9 mouse cellular contexts compared by ENCODE assay signal in genomic region chrX:112903631-112904410, GRCm38 (mm10).
DNase-seq lines count a peak whose midpoint lies in the region; ATAC-seq and TF ChIP-seq lines count a peak whose summit lies in the region.
"Had no signal": no experiment of that assay in that cellular context is flagged by ENCODE, and none has a peak within 500 bp of the region (broad histone marks: within the 10 kb centered on the region; RNA-seq: fewer than 3 reads in every experiment).

No protein-coding gene starts in this region.

- TF ChIP-seq EP300 in CH12.LX (IDR thresholded peaks at IDR 0.05; ENCODE audit: low read length): no peak

- no peak for TF ChIP-seq POLR2A in CH12.LX (IDR thresholded peaks at IDR 0.05; ENCODE audit: low read depth, low read length)

- no peaks in the 10 kb centered on the region for H3K79me2 ChIP-seq in CH12.LX (replicated peaks; ENCODE audit: control insufficient read depth, extremely low read depth, insufficient read depth, poor library complexity, severe bottlenecking)

- H3K9me3 ChIP-seq in kidney, embryonic 15.5 days (replicated peaks): no peaks in the 10 kb centered on the region
- no peaks in the 10 kb centered on the region for H3K9me3 ChIP-seq in CH12.LX (replicated peaks; ENCODE audit: low read length)

- TF ChIP-seq RAD21 in CH12.LX (IDR thresholded peaks at IDR 0.05; ENCODE audit: low read depth, low read length): peak; percentile 57

- peak; percentile 1 for DNase-seq in adrenal gland, postnatal 10 days
- no peak for DNase-seq in adrenal gland, adult 2 months
- DNase-seq in kidney, postnatal 10 days: peak; percentile 4
- peak; percentile 2 for DNase-seq in CH12.LX (ENCODE audit: extremely low read depth)
- peak; percentile 8 for DNase-seq in embryo, embryonic 10 days (ENCODE audit: low spot score)
- DNase-seq in thymus, postnatal 10 days (ENCODE audit: low spot score in 2 of 2): no peak
- DNase-seq: B cell, adult 2 months had no signal

- no peaks in the 10 kb centered on the region for H3K27me3 ChIP-seq in kidney, embryonic 15.5 days
- no peaks in the 10 kb centered on the region for H3K27me3 ChIP-seq in CH12.LX (replicated peaks)

- 41% methylated on average over 11 of the region's 11 CpGs for WGBS in kidney, embryonic 15.5 days

- no peak overlapping the region for H3K9ac ChIP-seq in kidney, embryonic 15.5 days
- H3K9ac ChIP-seq in CH12.LX (ENCODE audit: insufficient read depth, low read depth): no peak overlapping the region

- H3K4me2 ChIP-seq in kidney, embryonic 15.5 days: no peak overlapping the region
- no peak overlapping the region for H3K4me2 ChIP-seq in CH12.LX (ENCODE audit: insufficient read depth, low read depth, poor library complexity, severe bottlenecking)

- TF ChIP-seq CTCF in CH12.LX (conservative IDR thresholded peaks at IDR 0.05 in 1 of 2, IDR thresholded peaks at IDR 0.05 in 1 of 2; ENCODE audit: low read depth in 2 of 2, low read length in 2 of 2): peak in 1 of 2 experiments; percentile 61; a peak in 2 of 4 replicates

- no peak for ATAC-seq in kidney, embryonic 15.5 days (replicated peaks; ENCODE audit: low FRiP score)
- no peak for ATAC-seq in erythroblast, adult 5-6 weeks (replicated peaks; ENCODE audit: low FRiP score, poor library complexity, severe bottlenecking)

- no peaks in the 10 kb centered on the region for H3K4me1 ChIP-seq in kidney, embryonic 15.5 days
- H3K4me1 ChIP-seq in CH12.LX (ENCODE audit: control insufficient read depth in 1 of 2, insufficient read depth in 2 of 2): no peaks in the 10 kb centered on the region

- no peak overlapping the region for H3K27ac ChIP-seq in kidney, embryonic 15.5 days
- no peak overlapping the region for H3K27ac ChIP-seq in CH12.LX (ENCODE audit: insufficient read depth, low read depth)

- in situ Hi-C loops in CH12.LX (cut with MboI; ENCODE audit: low pct_ligation_motif_present, low pct_unique_long_range_greater_than_20kb, low sequenced_read_pairs): no loop called here

- no peaks in the 10 kb centered on the region for H3K36me3 ChIP-seq in kidney, embryonic 15.5 days
- H3K36me3 ChIP-seq in CH12.LX (replicated peaks in 1 of 2; ENCODE audit: control insufficient read depth in 1 of 2, insufficient read depth in 1 of 2, low read length in 1 of 2): no peaks in the 10 kb centered on the region

- H3K4me3 ChIP-seq in kidney, embryonic 15.5 days (replicated peaks): no peak overlapping the region
- H3K4me3 ChIP-seq in CH12.LX (replicated peaks in 1 of 3; ENCODE audit: low read depth in 2 of 3, low read length in 2 of 3, poor library complexity in 1 of 3): no peak overlapping the region

- dilution Hi-C loops in CH12.LX (cut with MboI; ENCODE audit: extremely low pct_ligation_motif_present, extremely low pct_unique_long_range_greater_than_20kb, low sequenced_read_pairs): no loop called here

TF ChIP-seq in CH12.LX, 34 proteins besides CTCF, POLR2A, EP300 and RAD21:
- no peak for TF ChIP-seq TBP (conservative IDR thresholded peaks at IDR 0.05; ENCODE audit: low read depth, low read length)
- peak; percentile 51 for TF ChIP-seq SMC3 (IDR thresholded peaks at IDR 0.05; ENCODE audit: low read depth, low read length)

Comparison
In these comparisons a context has a peak if more than half of its experiments do, and no peak if none do; other contexts are left out.
1. DNase-seq: peak in adrenal gland, postnatal 10 days (single experiment), kidney, postnatal 10 days (single experiment), CH12.LX (single experiment) and embryo, embryonic 10 days (single experiment); none in adrenal gland, adult 2 months (single experiment) and thymus, postnatal 10 days (0 of 2).